Mouse (Mus musculus) cerebellum, adult 2 months (tissue): ENCODE results near the gene Lrp5.

Experiments
- CTCF ChIP-seq: fragments of 200-500 bp; IDR thresholded peaks from 2 replicates; pipeline ENCODE4 v1.5.1; 2011; ENCODE audit warnings: low read depth, mild to moderate bottlenecking, control low read depth, low read length, moderate library complexity, borderline replicate concordance; ENCODE audit not compliant: insufficient read depth
- POLR2A ChIP-seq: fragments of 200-500 bp; IDR thresholded peaks from 2 replicates; pipeline ENCODE4 v1.6.1; 2011; ENCODE audit warnings: low read length, control low read depth, borderline replicate concordance; ENCODE audit not compliant: insufficient read depth

DNA sequence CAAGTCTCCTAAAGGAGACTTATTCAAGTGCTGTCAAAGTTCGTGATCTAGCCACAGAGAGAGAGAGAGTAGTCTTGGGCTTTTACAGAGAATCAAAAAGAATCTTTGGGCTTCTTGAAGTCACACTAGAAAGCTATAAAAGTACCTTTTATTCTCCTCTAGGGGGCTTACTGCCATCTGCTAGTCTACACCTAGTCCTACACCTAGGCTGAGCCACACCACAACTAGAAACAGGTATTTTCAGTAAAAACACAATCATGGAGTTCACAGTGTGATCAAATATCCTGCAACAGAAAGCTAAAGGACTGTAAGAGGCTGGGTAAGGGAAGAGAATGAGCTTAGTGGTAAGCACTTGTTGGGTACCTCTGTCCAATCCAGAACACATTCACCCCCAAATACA, 138.1 kb downstream of the Lrp5 start:
- no peak for TF ChIP-seq CTCF
- TF ChIP-seq POLR2A, result no peak
